ENCODE assay signal across 19 mouse cellular contexts in genomic region chr14:121451424-121452029, GRCm38 (mm10). TPM values are rescaled to one million over a fixed set of nuclear protein-coding genes. Genes with fewer than 3 reads are reported as not detected.
A peak's percentile ranks its signal among the peaks of the same experiment; 100 is the strongest.
DNase-seq lines count a peak whose midpoint lies in the region; ATAC-seq and TF ChIP-seq lines count a peak whose summit lies in the region.
"Had no signal": no experiment of that assay in that cellular context is flagged by ENCODE, and none has a peak within 500 bp of the region (broad histone marks: within the 10 kb centered on the region; RNA-seq: fewer than 3 reads in every experiment).

No protein-coding gene starts in this region.

- no peak overlapping the region for H3K4me3 ChIP-seq in kidney, embryonic 16.5 days (ENCODE audit: low read length)
- H3K4me3 ChIP-seq in CH12.LX (replicated peaks in 1 of 3; ENCODE audit: low read depth in 2 of 3, low read length in 2 of 3, poor library complexity in 1 of 3) = no peak overlapping the region
- H3K4me3 ChIP-seq: hindbrain, embryonic 12.5 days; hindbrain, embryonic 15.5 days had no signal

- H3K9ac ChIP-seq in kidney, embryonic 16.5 days (replicated peaks; ENCODE audit: low read length) = no peak overlapping the region
- no peak overlapping the region for H3K9ac ChIP-seq in CH12.LX (ENCODE audit: insufficient read depth, low read depth)
- H3K9ac ChIP-seq: embryonic facial prominence, embryonic 15.5 days; forebrain, postnatal 0 days; hindbrain, embryonic 12.5 days; hindbrain, embryonic 15.5 days had no signal

- no peaks in the 10 kb centered on the region for H3K9me3 ChIP-seq in kidney, embryonic 16.5 days (ENCODE audit: low read length)
- H3K9me3 ChIP-seq in CH12.LX (replicated peaks; ENCODE audit: low read length) = peaks cover 5% of the 10 kb centered on the region
- H3K9me3 ChIP-seq: embryonic facial prominence, embryonic 15.5 days; hindbrain, embryonic 15.5 days had no signal

- H3K4me2 ChIP-seq in kidney, embryonic 16.5 days (replicated peaks; ENCODE audit: low read depth, low read length) = peak overlapping the region; percentile 57; the same call in 1 of the 2 replicates
- H3K4me2 ChIP-seq in CH12.LX (ENCODE audit: insufficient read depth, low read depth, poor library complexity, severe bottlenecking) = no peak overlapping the region

- WGBS in kidney, embryonic 16.5 days = 67% methylated on average over 7 of the region's 7 CpGs

- H3K36me3 ChIP-seq in kidney, embryonic 16.5 days (ENCODE audit: insufficient read depth, low read length) = no peaks in the 10 kb centered on the region
- H3K36me3 ChIP-seq in CH12.LX (replicated peaks in 1 of 2; ENCODE audit: control insufficient read depth in 1 of 2, insufficient read depth in 1 of 2, low read length in 1 of 2) = no peaks in the 10 kb centered on the region
- H3K36me3 ChIP-seq: embryonic facial prominence, embryonic 15.5 days; hindbrain, embryonic 12.5 days; hindbrain, embryonic 15.5 days had no signal

- ATAC-seq in kidney, embryonic 16.5 days (ENCODE audit: low FRiP score, low TSS enrichment) = no peak
- no peak for ATAC-seq in megakaryocyte-erythroid progenitor cell, adult 5-6 weeks (replicated peaks; ENCODE audit: low FRiP score, low TSS enrichment, poor library complexity, severe bottlenecking)

- in situ Hi-C loops in CH12.LX (cut with MboI; ENCODE audit: low pct_ligation_motif_present, low pct_unique_long_range_greater_than_20kb, low sequenced_read_pairs) = loop anchor here (5.0 to 10.0 kb wide), 3 partner anchors 179 to 617 kb away; no protein-coding TSS in a partner anchor

- dilution Hi-C loops in CH12.LX (cut with MboI; ENCODE audit: extremely low pct_ligation_motif_present, extremely low pct_unique_long_range_greater_than_20kb, low sequenced_read_pairs) = no loop called here

- no peaks in the 10 kb centered on the region for H3K79me2 ChIP-seq in CH12.LX (replicated peaks; ENCODE audit: control insufficient read depth, extremely low read depth, insufficient read depth, poor library complexity, severe bottlenecking)

- no peak for TF ChIP-seq POLR2A in CH12.LX (IDR thresholded peaks at IDR 0.05; ENCODE audit: low read depth, low read length)

- TF ChIP-seq EP300 in CH12.LX (IDR thresholded peaks at IDR 0.05; ENCODE audit: low read length) = no peak

- no peak overlapping the region for H3K27ac ChIP-seq in kidney, embryonic 16.5 days (ENCODE audit: low read length)
- H3K27ac ChIP-seq in CH12.LX (ENCODE audit: insufficient read depth, low read depth) = no peak overlapping the region
- H3K27ac ChIP-seq: embryonic facial prominence, embryonic 15.5 days; hindbrain, embryonic 12.5 days; hindbrain, embryonic 15.5 days had no signal

- 0 out of 2 replicates have a peak, but pooled peaks cover 3% of the 10 kb centered on the region for H3K4me1 ChIP-seq in kidney, embryonic 16.5 days (ENCODE audit: insufficient read depth, low read length)
- H3K4me1 ChIP-seq in CH12.LX (ENCODE audit: control insufficient read depth in 1 of 2, insufficient read depth in 2 of 2) = peaks cover 2 to 8% of the 10 kb centered on the region in 2 experiments; a peak in 1 of 4 replicates

- H3K27me3 ChIP-seq in kidney, embryonic 16.5 days (ENCODE audit: insufficient read depth, low read length) = no peaks in the 10 kb centered on the region
- peaks cover 2% of the 10 kb centered on the region for H3K27me3 ChIP-seq in CH12.LX (replicated peaks)
- H3K27me3 ChIP-seq: embryonic facial prominence, embryonic 15.5 days; hindbrain, embryonic 12.5 days had no signal

- peak; percentile 70 for DNase-seq in heart, adult 11 months
- DNase-seq in heart, adult 18-20 months = no peak
- no peak for DNase-seq in kidney, adult 9 months
- DNase-seq in CH12.LX (ENCODE audit: extremely low read depth) = no peak

- TF ChIP-seq RAD21 in CH12.LX (IDR thresholded peaks at IDR 0.05; ENCODE audit: low read depth, low read length) = no peak

- TF ChIP-seq CTCF in CH12.LX (conservative IDR thresholded peaks at IDR 0.05 in 1 of 2, IDR thresholded peaks at IDR 0.05 in 1 of 2; ENCODE audit: low read depth in 2 of 2, low read length in 2 of 2) = no peak

TF ChIP-seq in CH12.LX, 34 proteins besides CTCF, POLR2A, EP300 and RAD21:
- TF ChIP-seq ZC3H11A (IDR thresholded peaks at IDR 0.05; ENCODE audit: low read depth, low read length) = no peak
- TF ChIP-seq ZKSCAN1 (IDR thresholded peaks at IDR 0.05; ENCODE audit: borderline replicate concordance, low read depth, low read length) = peak; percentile 79
TF ChIP-seq in CH12.LX: peak in this region for 1.

RNA-seq across cellular contexts. Expression of gene Slc15a1, which starts 53.5 kb away (rescaled TPM):
- not detected for total RNA-seq in heart, adult 18-20 months (2021)
- 0.49 and 0.76 TPM in 2 replicates for polyA plus RNA-seq in kidney, embryonic 16.5 days (2015; fragmentation: Nextera tagmentation; extraction: Ambion mirVana)
- total RNA-seq in CH12.LX (2012; rRNA removed) (0.04 and 0.08 TPM in 2 replicates), CH12.LX (2014; rRNA removed) (0.09 and 0.19 TPM in 2 replicates)
- polyA plus RNA-seq in CH12.LX (2012; ENCODE audit: insufficient read length, low read depth) = not detected in 2 replicates
- total RNA-seq in megakaryocyte-erythroid progenitor cell, adult 5-6 weeks (2014; fragmentation: Nextera tagmentation) = not detected in 2 replicates
- total RNA-seq in megakaryocyte-erythroid progenitor cell, adult 5-6 weeks (2017) = 0.28 TPM in 1 of 2 replicates, not detected in the other
- total RNA-seq: adrenal gland, postnatal 25 days; forebrain, postnatal 0 days; gastrocnemius, adult 2 months; gastrocnemius, postnatal 14 days; gastrocnemius, postnatal 4 days; heart, postnatal 25 days; hematopoietic stem cell, adult 5-6 weeks had no signal
- polyA plus RNA-seq: embryonic facial prominence, embryonic 11.5 days; forebrain, embryonic 11.5 days; forebrain, embryonic 14.5 days had no signal
